Mouse (Mus musculus): ENCODE data around the gene Cldnd2.
"Not testable (repeated sequence)": the region's sequence is repeated elsewhere in the genome, so short reads cannot be mapped to it uniquely, and the experiment has no call there.

The Cldnd2 gene

GRCm38 (mm10) chr7:43440482-43440881 is at the start of gene Cldnd2:
TSS of gene Cldnd2 (plus strand) at chr7:43440782.
- no peak for DNase-seq (ENCODE audit: low spot score)

GRCm38 (mm10) chr7:43392349-43393121 is 48.0 kb upstream of the Cldnd2 start:
- DNase-seq (ENCODE audit: low spot score): peak; percentile 31

- no peak for DNase-seq (ENCODE audit: low spot score)
Measured at GRCm38 (mm10) chr7:43399501-43399900, 41.1 kb upstream of the Cldnd2 start.

- no peak for DNase-seq (ENCODE audit: low spot score)
Measured at GRCm38 (mm10) chr7:43402718-43403117, 37.9 kb upstream of the Cldnd2 start.

- no peak for DNase-seq (ENCODE audit: low spot score)
Measured at GRCm38 (mm10) chr7:43407573-43407972, 33.0 kb upstream of the Cldnd2 start.

- no peak for DNase-seq (ENCODE audit: low spot score)
Measured at GRCm38 (mm10) chr7:43408131-43408553, 32.4 kb upstream of the Cldnd2 start, which contains the start of gene Siglecg. TSS of gene Siglecg (plus strand) at chr7:43408204.

GRCm38 (mm10) chr7:43409084-43409483 is 31.5 kb upstream of the Cldnd2 start:
- no peak for DNase-seq (ENCODE audit: low spot score)

- DNase-seq (ENCODE audit: low spot score): not testable (repeated sequence)
Measured at GRCm38 (mm10) chr7:43411724-43412123, 28.9 kb upstream of the Cldnd2 start.

GRCm38 (mm10) chr7:43417298-43417697 is 23.3 kb upstream of the Cldnd2 start:
- DNase-seq (ENCODE audit: low spot score): no peak

- peak; percentile 82 for DNase-seq (ENCODE audit: low spot score)
Measured at GRCm38 (mm10) chr7:43422995-43423617, 17.5 kb upstream of the Cldnd2 start.

GRCm38 (mm10) chr7:43423991-43424625 is 16.5 kb upstream of the Cldnd2 start:
- no peak for DNase-seq (ENCODE audit: low spot score)

- no peak for DNase-seq (ENCODE audit: low spot score)
Measured at GRCm38 (mm10) chr7:43427406-43427805, 13.2 kb upstream of the Cldnd2 start, which contains the start of gene Lim2. TSS of gene Lim2 (plus strand) at chr7:43427670.

GRCm38 (mm10) chr7:43429500-43429899 is 11.1 kb upstream of the Cldnd2 start:
- DNase-seq (ENCODE audit: low spot score): no peak

- DNase-seq (ENCODE audit: low spot score): no peak
Measured at GRCm38 (mm10) chr7:43432891-43433290, 7.7 kb upstream of the Cldnd2 start.

GRCm38 (mm10) chr7:43434676-43435075 is 5.9 kb upstream of the Cldnd2 start:
- no peak for DNase-seq (ENCODE audit: low spot score)

GRCm38 (mm10) chr7:43436341-43437255 is 4.0 kb upstream of the Cldnd2 start, which contains the start of gene Nkg7:
TSS of gene Nkg7 (plus strand) at chr7:43437073.
- no peak for DNase-seq (ENCODE audit: low spot score)

- DNase-seq (ENCODE audit: low spot score): no peak
Measured at GRCm38 (mm10) chr7:43438611-43439010, 2.0 kb upstream of the Cldnd2 start.

- DNase-seq (ENCODE audit: low spot score): no peak
Measured at GRCm38 (mm10) chr7:43441071-43441470, 489 bp downstream of the Cldnd2 start.

GRCm38 (mm10) chr7:43442684-43443083 is 2.1 kb downstream of the Cldnd2 start:
- DNase-seq (ENCODE audit: low spot score): no peak

GRCm38 (mm10) chr7:43443126-43443916 is 2.7 kb downstream of the Cldnd2 start:
- peak; percentile 90 for DNase-seq (ENCODE audit: low spot score)

GRCm38 (mm10) chr7:43443917-43444293 is 3.3 kb downstream of the Cldnd2 start, which contains the start of the genes Etfb and Gm45233:
TSS of gene Etfb (plus strand) at chr7:43444083.
TSS of gene Gm45233 (plus strand) at chr7:43444128.
- DNase-seq (ENCODE audit: low spot score): peak; percentile 98

All from lung, postnatal 25 days (tissue).